Mouse (Mus musculus) forebrain, embryonic 10.5 days (tissue): ENCODE measurements around the gene Jagn1. TPM values are rescaled to one million over a fixed set of nuclear protein-coding genes. Genes with fewer than 3 reads are reported as not detected.
A peak's percentile ranks its signal among the peaks of the same experiment; 100 is the strongest.

ENCODE experiments used
- DNase-seq: peaks from one replicate; pipeline ENCODE4 v3.0.0-alpha.2; 2017; ENCODE audit warnings: low spot score; ENCODE audit errors: extremely low spot score
- H3K27ac ChIP-seq: fragments of 300-500 bp; sonication (generic); 2 replicates; pipeline ENCODE4 v1.5.1; 2016; ENCODE audit warnings: mild to moderate bottlenecking
- H3K27me3 ChIP-seq: fragments of 300-500 bp; sonication (generic); 2 replicates; pipeline ENCODE4 v1.6.1; 2016; ENCODE audit warnings: mild to moderate bottlenecking; ENCODE audit not compliant: poor library complexity, severe bottlenecking
- H3K36me3 ChIP-seq: fragments of 300-500 bp; sonication (generic); replicated peaks from 2 replicates; pipeline ENCODE4 v1.6.1; 2016; ENCODE audit warnings: mild to moderate bottlenecking, moderate library complexity
- H3K4me1 ChIP-seq: fragments of 300-500 bp; sonication (generic); 2 replicates; pipeline ENCODE4 v1.6.1; 2016
- H3K4me3 ChIP-seq: fragments of 300-500 bp; sonication (generic); 2 replicates; pipeline ENCODE4 v1.5.1; 2016; ENCODE audit warnings: mild to moderate bottlenecking, moderate library complexity
- H3K9me3 ChIP-seq: fragments of 300-500 bp; sonication (generic); 2 replicates; pipeline ENCODE4 v1.6.1; 2016; ENCODE audit warnings: mild to moderate bottlenecking, moderate library complexity
- WGBS: fragments of 180-500 bp; shearing (Covaris S2); methylation state at CpG from one replicate; pipeline ENCODE4 v1.1.7; 2016; 5-methylcytosine and 5-hydroxymethylcytosine counted together
- polyA plus RNA-seq: library from polyadenylated mRNA; unstranded; fragments of >200 nt; fragmentation: Nextera tagmentation; extraction: Ambion mirVana; gene quantifications from 2 replicates; pipeline ENCODE4 v1.2.1, GENCODE M21; 2016

Jagn1 gene
- polyA plus RNA-seq = 85.1 and 92.0 TPM in 2 replicates

GRCm38 (mm10) chr6:113442442-113443090 lies at the start of gene Jagn1:
Gene Jagn1, plus strand, starts transcription at chr6:113442569.
- Histone ChIP-seq H3K4me1 (peaks cover 15% of the 10 kb centered on the region), H3K36me3 (peaks cover 26% of the 10 kb centered on the region), H3K27me3 (no peaks in the 10 kb centered on the region), H3K27ac (peak within 1 kb of the TSS; percentile 91), H3K9me3 (no peaks in the 10 kb centered on the region), H3K4me3 (peak within 1 kb of the TSS; percentile 97)
- DNase-seq = peak; percentile 92
- under 1% methylated on average over 45 of the region's 45 CpGs for WGBS

- Histone ChIP-seq H3K36me3 (peaks cover 38% of the 10 kb centered on the region), H3K4me1 (peaks cover 22% of the 10 kb centered on the region), H3K4me3 (no peak overlapping the region), H3K9me3 (no peaks in the 10 kb centered on the region), H3K27me3 (peaks cover 21% of the 10 kb centered on the region), H3K27ac (no peak overlapping the region)
- 89% methylated on average over 6 of the region's 6 CpGs for WGBS
- DNase-seq = no peak
Measured at GRCm38 (mm10) chr6:113393951-113394350, 48.4 kb upstream of the Jagn1 start.

GRCm38 (mm10) chr6:113394811-113395210 lies 47.6 kb upstream of the Jagn1 start:
- H3K9me3 ChIP-seq = no peaks in the 10 kb centered on the region
- H3K27ac ChIP-seq = no peak overlapping the region
- peaks cover 31% of the 10 kb centered on the region for H3K36me3 ChIP-seq
- no peak for DNase-seq
- peaks cover 21% of the 10 kb centered on the region for H3K27me3 ChIP-seq
- peaks cover 22% of the 10 kb centered on the region for H3K4me1 ChIP-seq
- H3K4me3 ChIP-seq = no peak overlapping the region
- 94% methylated on average over 11 of the region's 11 CpGs for WGBS

- Histone ChIP-seq H3K9me3 (no peaks in the 10 kb centered on the region), H3K4me3 (no peak overlapping the region), H3K4me1 (peaks cover 22% of the 10 kb centered on the region), H3K27me3 (peaks cover 21% of the 10 kb centered on the region), H3K36me3 (peaks cover 26% of the 10 kb centered on the region), H3K27ac (no peak overlapping the region)
- no peak for DNase-seq
- WGBS = 95% methylated on average over 6 of the region's 6 CpGs
Measured at GRCm38 (mm10) chr6:113395501-113395900, 46.9 kb upstream of the Jagn1 start.

GRCm38 (mm10) chr6:113396270-113397030 lies 45.9 kb upstream of the Jagn1 start:
- H3K9me3 ChIP-seq = no peaks in the 10 kb centered on the region
- H3K27me3 ChIP-seq = peaks cover 15% of the 10 kb centered on the region
- WGBS = 85% methylated on average over 10 of the region's 10 CpGs
- peaks cover 19% of the 10 kb centered on the region for H3K36me3 ChIP-seq
- H3K27ac ChIP-seq = no peak overlapping the region
- no peak overlapping the region for H3K4me3 ChIP-seq
- no peak for DNase-seq
- peaks cover 19% of the 10 kb centered on the region for H3K4me1 ChIP-seq

- Histone ChIP-seq H3K4me1 (no peaks in the 10 kb centered on the region), H3K9me3 (no peaks in the 10 kb centered on the region), H3K4me3 (no peak overlapping the region), H3K36me3 (peaks cover 13% of the 10 kb centered on the region), H3K27me3 (no peaks in the 10 kb centered on the region), H3K27ac (no peak overlapping the region)
- WGBS = 93% methylated on average over 13 of the region's 13 CpGs
- DNase-seq = no peak
Measured at GRCm38 (mm10) chr6:113402094-113402493, 40.3 kb upstream of the Jagn1 start.

GRCm38 (mm10) chr6:113404649-113405448 lies 37.5 kb upstream of the Jagn1 start:
- no peak overlapping the region for H3K27ac ChIP-seq
- WGBS = 77% methylated on average over 12 of the region's 12 CpGs

GRCm38 (mm10) chr6:113405483-113405882 lies 36.9 kb upstream of the Jagn1 start:
- H3K36me3 ChIP-seq = peaks cover 20% of the 10 kb centered on the region
- no peak for DNase-seq
- H3K4me1 ChIP-seq = no peaks in the 10 kb centered on the region
- no peaks in the 10 kb centered on the region for H3K27me3 ChIP-seq
- no peak overlapping the region for H3K4me3 ChIP-seq
- no peaks in the 10 kb centered on the region for H3K9me3 ChIP-seq
- no peak overlapping the region for H3K27ac ChIP-seq
- 88% methylated on average over 6 of the region's 6 CpGs for WGBS

More at GRCm38 (mm10) chr6:113404649-113405448, 37.5 kb upstream of the Jagn1 start:
- Histone ChIP-seq H3K4me3 (no peak overlapping the region), H3K36me3 (peaks cover 21% of the 10 kb centered on the region), H3K4me1 (no peaks in the 10 kb centered on the region), H3K27me3 (no peaks in the 10 kb centered on the region), H3K9me3 (no peaks in the 10 kb centered on the region)
- no peak for DNase-seq

- H3K9me3 ChIP-seq = no peaks in the 10 kb centered on the region
- no peak for DNase-seq
- no peak overlapping the region for H3K27ac ChIP-seq
- WGBS = 83% methylated on average over 9 of the region's 9 CpGs
- H3K4me3 ChIP-seq = no peak overlapping the region
- H3K27me3 ChIP-seq = no peaks in the 10 kb centered on the region
- H3K36me3 ChIP-seq = peaks cover 17% of the 10 kb centered on the region
- no peaks in the 10 kb centered on the region for H3K4me1 ChIP-seq
Measured at GRCm38 (mm10) chr6:113406683-113407082, 35.7 kb upstream of the Jagn1 start.

- Histone ChIP-seq H3K4me1 (no peaks in the 10 kb centered on the region), H3K36me3 (peaks cover 33% of the 10 kb centered on the region), H3K27me3 (no peaks in the 10 kb centered on the region), H3K9me3 (no peaks in the 10 kb centered on the region), H3K4me3 (no peak overlapping the region), H3K27ac (no peak overlapping the region)
- no peak for DNase-seq
- 79% methylated on average over 1 of the region's 1 CpGs for WGBS
Measured at GRCm38 (mm10) chr6:113410001-113410400, 32.4 kb upstream of the Jagn1 start.

GRCm38 (mm10) chr6:113416416-113416815 lies 26.0 kb upstream of the Jagn1 start:
- peaks cover 38% of the 10 kb centered on the region for H3K36me3 ChIP-seq

GRCm38 (mm10) chr6:113418441-113419198 lies 23.7 kb upstream of the Jagn1 start:
- peak overlapping the region; percentile 80 for H3K27ac ChIP-seq
- peak overlapping the region; percentile 64 for H3K4me3 ChIP-seq
- DNase-seq = no peak
- H3K4me1 ChIP-seq = peaks cover 17% of the 10 kb centered on the region
- no peaks in the 10 kb centered on the region for H3K27me3 ChIP-seq
- peaks cover 35% of the 10 kb centered on the region for H3K36me3 ChIP-seq
- WGBS = 20% methylated on average over 16 of the region's 16 CpGs
- H3K9me3 ChIP-seq = no peaks in the 10 kb centered on the region

More at GRCm38 (mm10) chr6:113416416-113416815, 26.0 kb upstream of the Jagn1 start:
- no peak for DNase-seq
- WGBS = 93% methylated on average over 5 of the region's 5 CpGs
- no peaks in the 10 kb centered on the region for H3K9me3 ChIP-seq
- H3K4me3 ChIP-seq = no peak overlapping the region
- H3K4me1 ChIP-seq = peaks cover 17% of the 10 kb centered on the region
- no peak overlapping the region for H3K27ac ChIP-seq
- H3K27me3 ChIP-seq = no peaks in the 10 kb centered on the region
